9 mouse cellular contexts compared by ENCODE assay signal in genomic region chr11:96003969-96004792, GRCm38 (mm10). TPM values are rescaled to one million over a fixed set of nuclear protein-coding genes. Genes with fewer than 3 reads are reported as not detected.
A peak's percentile ranks its signal among the peaks of the same experiment; 100 is the strongest.
DNase-seq lines count a peak whose midpoint lies in the region; ATAC-seq and TF ChIP-seq lines count a peak whose summit lies in the region.
"Had no signal": no experiment of that assay in that cellular context is flagged by ENCODE, and none has a peak within 500 bp of the region (broad histone marks: within the 10 kb centered on the region; RNA-seq: fewer than 3 reads in every experiment).

No protein-coding gene starts in this region.

- intact Hi-C loops in left cerebral cortex, postnatal 4 days (cut with DNase I), result no loop called here

- TF ChIP-seq CTCF in heart, postnatal 0 days (IDR thresholded peaks at IDR 0.05; ENCODE audit: low read depth), result no peak

- peaks cover 29% of the 10 kb centered on the region for H3K27me3 ChIP-seq in heart, postnatal 0 days (ENCODE audit: control insufficient read depth, insufficient read depth, low read length)
- H3K27me3 ChIP-seq in midbrain, embryonic 11.5 days (ENCODE audit: control insufficient read depth, insufficient read depth, low read length), result no peaks in the 10 kb centered on the region

- H3K9ac ChIP-seq in heart, postnatal 0 days (replicated peaks; ENCODE audit: low read depth, low read length), result peak overlapping the region; percentile 67
- H3K9ac ChIP-seq in midbrain, embryonic 11.5 days (ENCODE audit: low read length), result peak overlapping the region; percentile 100

- H3K4me2 ChIP-seq in heart, postnatal 0 days (ENCODE audit: low read depth, low read length), result peak overlapping the region; percentile 94
- peak overlapping the region; percentile 72 for H3K4me2 ChIP-seq in midbrain, embryonic 11.5 days

- H3K27ac ChIP-seq in heart, postnatal 0 days (ENCODE audit: low read depth), result peak overlapping the region; percentile 78
- peak overlapping the region; percentile 100 for H3K27ac ChIP-seq in midbrain, embryonic 11.5 days (ENCODE audit: low read depth, low read length)

- peak; percentile 24 for DNase-seq in heart, adult 11 months
- DNase-seq in heart, adult 9 months (ENCODE audit: low spot score in 2 of 2), result no peak
- DNase-seq in ZHBTc4 (ENCODE audit: low read depth, low spot score), result peak; percentile 45
- DNase-seq in heart, postnatal 0 days (ENCODE audit: low spot score), result no peak
- peak; percentile 90 for DNase-seq in midbrain, embryonic 11.5 days (ENCODE audit: low spot score, missing footprints)
- no peak for DNase-seq in left cerebral cortex, postnatal 4 days
- DNase-seq in layer of hippocampus, adult 9-11 months, result no peak
- no peak for DNase-seq in testis, postnatal 10 days (ENCODE audit: low spot score)

- ATAC-seq in heart, postnatal 0 days (ENCODE audit: insufficient read depth, low read depth), result peak; percentile 25; the same call in 1 of the 2 replicates
- no peak for ATAC-seq in midbrain, embryonic 11.5 days (ENCODE audit: low FRiP score)

- no peak for TF ChIP-seq EP300 in heart, postnatal 0 days (IDR thresholded peaks at IDR 0.05; ENCODE audit: low read depth)

- no peaks in the 10 kb centered on the region for H3K9me3 ChIP-seq in heart, postnatal 0 days (replicated peaks; ENCODE audit: control insufficient read depth, low read length)
- H3K9me3 ChIP-seq in midbrain, embryonic 11.5 days (ENCODE audit: control insufficient read depth, low read length), result no peaks in the 10 kb centered on the region

- H3K4me3 ChIP-seq in heart, postnatal 0 days (ENCODE audit: low read depth, low read length), result peak overlapping the region; percentile 78
- H3K4me3 ChIP-seq in midbrain, embryonic 11.5 days (ENCODE audit: low read depth, low read length), result peak overlapping the region; percentile 97

- 3% methylated on average over 32 of the region's 32 CpGs for WGBS in heart, postnatal 0 days
- under 1% methylated on average over 32 of the region's 32 CpGs for WGBS in midbrain, embryonic 11.5 days

- no peaks in the 10 kb centered on the region for H3K36me3 ChIP-seq in heart, postnatal 0 days (replicated peaks; ENCODE audit: control insufficient read depth, insufficient read depth, low read length)
- H3K36me3 ChIP-seq in midbrain, embryonic 11.5 days (ENCODE audit: control insufficient read depth, insufficient read depth, low read length), result no peaks in the 10 kb centered on the region

- H3K4me1 ChIP-seq in heart, postnatal 0 days (ENCODE audit: control insufficient read depth, insufficient read depth), result peaks cover 24% of the 10 kb centered on the region
- peaks cover 25% of the 10 kb centered on the region for H3K4me1 ChIP-seq in midbrain, embryonic 11.5 days (ENCODE audit: control insufficient read depth, insufficient read depth, low read length)

RNA-seq across cellular contexts. Expression of gene Igf2bp1, which starts 1.6 kb away (rescaled TPM):
- 3.4 and 10.4 TPM in 2 replicates for total RNA-seq in heart, postnatal 0 days (2014; rRNA removed; ENCODE audit: low replicate concordance)
- polyA plus RNA-seq in heart, postnatal 0 days (2015; fragmentation: Nextera tagmentation; extraction: Ambion mirVana), result 4.5 and 5.6 TPM in 2 replicates
- polyA plus RNA-seq in midbrain, embryonic 11.5 days (2014; fragmentation: Nextera tagmentation; extraction: Ambion mirVana), result 92.9 and 95.1 TPM in 2 replicates
- 1 to 10 TPM; 2.6 to 3.5 TPM for total RNA-seq in left cerebral cortex, postnatal 4 days (2021)

RNA-seq across cellular contexts. Expression of gene Gip, which starts 20.2 kb away (rescaled TPM):
- not detected in 2 replicates for total RNA-seq in heart, postnatal 0 days (2014; rRNA removed; ENCODE audit: low replicate concordance)
- polyA plus RNA-seq in heart, postnatal 0 days (2015; fragmentation: Nextera tagmentation; extraction: Ambion mirVana), result not detected in 2 replicates
- not detected in 2 replicates for polyA plus RNA-seq in midbrain, embryonic 11.5 days (2014; fragmentation: Nextera tagmentation; extraction: Ambion mirVana)
- total RNA-seq in left cerebral cortex, postnatal 4 days (2021), result not detected
- total RNA-seq: heart, postnatal 36 days had no signal

RNA-seq across cellular contexts. Expression of gene Snf8, which starts 30.5 kb away (rescaled TPM):
- 24.0 and 25.2 TPM in 2 replicates for total RNA-seq in heart, postnatal 0 days (2014; rRNA removed; ENCODE audit: low replicate concordance)
- polyA plus RNA-seq in heart, postnatal 0 days (2015; fragmentation: Nextera tagmentation; extraction: Ambion mirVana), result 59.4 and 63.0 TPM in 2 replicates
- polyA plus RNA-seq in midbrain, embryonic 11.5 days (2014; fragmentation: Nextera tagmentation; extraction: Ambion mirVana), result 36.7 and 43.0 TPM in 2 replicates
- total RNA-seq in left cerebral cortex, postnatal 4 days (2021), result 10 to 100 TPM; 88.0 to 94.0 TPM

Comparison
In these comparisons a context has a peak if more than half of its experiments do, and no peak if none do; other contexts are left out.
1. DNase-seq: peak in heart, adult 11 months (single experiment), ZHBTc4 (single experiment) and midbrain, embryonic 11.5 days (single experiment); none in heart, adult 9 months (0 of 2), heart, postnatal 0 days (single experiment), left cerebral cortex, postnatal 4 days (single experiment), layer of hippocampus, adult 9-11 months (single experiment) and testis, postnatal 10 days (single experiment).